Mouse (Mus musculus) lung, adult 2 months (tissue): ENCODE data around the gene Padi4.

Source experiments
- CTCF ChIP-seq: fragments of 200-500 bp; IDR thresholded peaks from 2 replicates; pipeline ENCODE4 v1.5.1; 2011; ENCODE audit warnings: mild to moderate bottlenecking, low read length, control low read depth; ENCODE audit not compliant: insufficient read depth
- POLR2A ChIP-seq: fragments of 200-500 bp; IDR thresholded peaks from 2 replicates; pipeline ENCODE4 v1.6.1; 2011; ENCODE audit warnings: low read depth, mild to moderate bottlenecking, control low read depth, low read length, borderline replicate concordance; ENCODE audit errors: extremely low read depth

DNA sequence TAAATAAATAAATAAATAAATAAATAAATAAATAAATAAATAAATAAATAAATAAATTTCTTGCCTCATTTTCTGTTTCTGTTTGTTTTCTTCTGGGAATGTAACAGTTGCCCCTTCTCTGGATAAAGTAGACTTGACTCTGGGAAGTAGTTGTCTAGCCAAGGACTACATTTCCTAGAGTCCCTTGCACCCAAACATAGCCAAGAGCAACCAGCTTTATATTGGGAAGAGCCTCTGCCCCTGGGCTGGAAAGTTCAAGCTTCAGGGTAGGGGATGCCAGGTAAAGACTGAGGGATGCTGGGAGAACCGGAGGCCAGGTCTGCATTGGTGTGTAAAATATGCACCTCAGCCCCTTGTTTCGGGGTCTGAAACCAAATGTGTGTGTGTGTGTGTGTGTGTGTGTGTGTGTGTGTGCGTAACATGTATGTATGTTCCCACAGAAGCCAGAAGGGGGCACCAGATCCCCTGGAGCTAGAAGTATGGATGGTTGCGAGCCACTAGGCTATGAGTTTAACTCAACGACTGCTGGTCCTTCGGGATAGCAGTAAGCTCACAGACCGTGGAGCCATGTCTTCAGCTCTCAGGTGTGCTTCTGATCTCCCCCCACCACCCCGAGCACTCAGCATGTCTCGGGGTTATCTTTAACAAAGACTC lies 10.4 kb upstream of the Padi4 start:
- TF ChIP-seq POLR2A (no peak), CTCF (no peak)
